Mouse (Mus musculus): Measurements from ENCODE around the gene Klhl10.

- TF ChIP-seq CTCF (IDR thresholded peaks at IDR 0.05; ENCODE audit: borderline replicate concordance, insufficient read depth, low read length) (peak; percentile 81; the same call in 1 of the 2 replicates), POLR2A (IDR thresholded peaks at IDR 0.05; ENCODE audit: low read depth, low read length) (no peak)
Measured at GRCm38 (mm10) chr11:100425851-100426250, 15.9 kb upstream of the Klhl10 start.

Measured in embryonic fibroblast, embryonic 13.5 days (primary cell).